Comparison of ENCODE assay signal across 8 mouse cellular contexts in the genomic region with DNA sequence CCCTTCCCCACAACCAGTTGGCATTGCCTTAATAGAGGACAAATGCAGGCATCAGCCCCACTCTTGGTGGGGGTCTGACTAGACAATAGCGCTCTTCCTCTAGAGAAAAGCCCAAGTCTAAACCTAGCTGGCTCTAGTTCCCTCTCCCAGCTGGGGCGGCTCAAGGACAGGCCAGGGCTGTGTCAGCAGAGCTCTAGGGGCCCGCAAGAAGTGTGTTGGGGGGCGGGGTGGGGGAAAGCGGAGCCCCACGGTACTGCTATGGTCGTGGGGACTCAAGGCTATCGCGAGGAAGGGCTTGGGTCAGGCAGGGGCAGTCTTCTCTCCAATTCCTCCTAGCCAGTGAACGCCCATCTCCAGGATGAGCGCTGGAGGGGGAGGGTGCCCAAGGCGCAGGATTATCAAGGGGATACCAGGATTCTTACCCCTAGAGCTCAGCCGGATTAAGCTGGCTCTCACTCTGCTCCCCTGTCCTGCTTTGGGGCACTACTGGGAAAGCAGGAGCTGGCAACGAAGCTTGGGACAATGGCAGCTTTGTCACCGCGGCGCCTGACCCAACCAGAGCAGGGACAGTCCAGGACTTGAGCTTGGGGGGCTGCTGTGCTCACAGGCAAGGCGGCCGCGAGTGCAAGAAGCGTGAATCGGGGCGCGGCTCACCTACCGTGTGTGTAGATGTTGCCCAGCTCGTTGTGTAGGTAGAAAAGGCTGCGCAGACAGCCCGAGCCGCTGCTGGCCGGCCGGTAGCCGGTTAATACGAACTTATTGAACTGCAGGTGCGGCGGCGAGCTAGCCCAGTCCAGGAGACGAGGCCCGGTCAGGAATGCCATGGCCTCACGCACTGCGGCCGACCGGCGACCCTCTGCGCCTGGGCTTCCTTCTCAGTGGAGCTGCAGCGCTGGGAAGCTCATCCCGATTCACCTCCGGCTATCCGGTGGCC. TPM values are rescaled to one million over a fixed set of nuclear protein-coding genes. Genes with fewer than 3 reads are reported as not detected.
DNase-seq lines count a peak whose midpoint lies in the region; ATAC-seq and TF ChIP-seq lines count a peak whose summit lies in the region.

No protein-coding gene starts in this region.

- no peak for DNase-seq in kidney, postnatal 14 days
- peak; percentile 60 for DNase-seq in Muller cell, postnatal 12 days (ENCODE audit: inconsistent ontology term)
- peak; percentile 42 for DNase-seq in induced T-regulatory cell, adult 2 months (ENCODE audit: low read depth)
- peak; percentile 67 for DNase-seq in lung, postnatal 0 days (ENCODE audit: low spot score)
- DNase-seq in natural killer cell, adult 2 months (ENCODE audit: low spot score in 2 of 2): no peak

- TF ChIP-seq EP300 in lung, postnatal 0 days (IDR thresholded peaks at IDR 0.05): no peak

- peaks cover 56% of the 10 kb centered on the region for H3K4me1 ChIP-seq in kidney, embryonic 15.5 days
- H3K4me1 ChIP-seq in embryonic facial prominence, embryonic 15.5 days: peaks cover 48% of the 10 kb centered on the region
- H3K4me1 ChIP-seq in lung, postnatal 0 days (ENCODE audit: insufficient read depth, low read depth, low read length): peaks cover 31% of the 10 kb centered on the region
- peaks cover 31% of the 10 kb centered on the region for H3K4me1 ChIP-seq in small intestine, adult 2 months (ENCODE audit: control insufficient read depth, insufficient read depth, insufficient read length, low read length)

- H3K9ac ChIP-seq in kidney, embryonic 15.5 days: peak overlapping the region; percentile 58
- peak overlapping the region; percentile 39 for H3K9ac ChIP-seq in embryonic facial prominence, embryonic 15.5 days
- H3K9ac ChIP-seq in lung, postnatal 0 days (replicated peaks; ENCODE audit: low read depth): peak overlapping the region; percentile 60

- H3K27me3 ChIP-seq in kidney, embryonic 15.5 days: peaks cover 56% of the 10 kb centered on the region
- H3K27me3 ChIP-seq in embryonic facial prominence, embryonic 15.5 days: peaks cover 43% of the 10 kb centered on the region
- peaks cover 28% of the 10 kb centered on the region for H3K27me3 ChIP-seq in lung, postnatal 0 days (replicated peaks; ENCODE audit: insufficient read depth, low read length)
- peaks cover under 1% of the 10 kb centered on the region; the same call in 1 of the 2 replicates for H3K27me3 ChIP-seq in small intestine, adult 2 months (ENCODE audit: control insufficient read depth, insufficient read depth, low read length)

- H3K9me3 ChIP-seq in kidney, embryonic 15.5 days (replicated peaks): no peaks in the 10 kb centered on the region
- no peaks in the 10 kb centered on the region for H3K9me3 ChIP-seq in embryonic facial prominence, embryonic 15.5 days (replicated peaks)
- no peaks in the 10 kb centered on the region for H3K9me3 ChIP-seq in lung, postnatal 0 days (ENCODE audit: low read length)

- TF ChIP-seq POLR2A in small intestine, adult 2 months (IDR thresholded peaks at IDR 0.05; ENCODE audit: low read depth, low read length): no peak

- WGBS in kidney, embryonic 15.5 days: 2% methylated on average over 48 of the region's 48 CpGs
- WGBS in embryonic facial prominence, embryonic 15.5 days: 2% methylated on average over 48 of the region's 48 CpGs
- WGBS in lung, postnatal 0 days: 4% methylated on average over 48 of the region's 48 CpGs
- 5% methylated on average over 48 of the region's 48 CpGs for WGBS in small intestine, adult 2 months

- ATAC-seq in kidney, embryonic 15.5 days (replicated peaks; ENCODE audit: low FRiP score): peak; percentile 30
- 0 out of 2 replicates have a peak, but pooled peaks have one; percentile 1 for ATAC-seq in embryonic facial prominence, embryonic 15.5 days (ENCODE audit: insufficient number of reproducible peaks, low FRiP score, low TSS enrichment, low read depth)
- peak; percentile 27 for ATAC-seq in lung, postnatal 0 days

- peak overlapping the region; percentile 97 for H3K4me2 ChIP-seq in kidney, embryonic 15.5 days
- peak overlapping the region; percentile 98 for H3K4me2 ChIP-seq in embryonic facial prominence, embryonic 15.5 days (replicated peaks)
- H3K4me2 ChIP-seq in lung, postnatal 0 days (replicated peaks; ENCODE audit: low read depth, low read length): peak overlapping the region; percentile 79

- peak overlapping the region; percentile 63 for H3K4me3 ChIP-seq in kidney, embryonic 15.5 days (replicated peaks)
- peak overlapping the region; percentile 60 for H3K4me3 ChIP-seq in embryonic facial prominence, embryonic 15.5 days (replicated peaks)
- H3K4me3 ChIP-seq in lung, postnatal 0 days (ENCODE audit: low read depth, low read length): peak overlapping the region; percentile 78
- H3K4me3 ChIP-seq in small intestine, adult 2 months (ENCODE audit: low read depth, low read length): peak overlapping the region; percentile 77

- TF ChIP-seq CTCF in lung, postnatal 0 days (IDR thresholded peaks at IDR 0.05): no peak
- no peak for TF ChIP-seq CTCF in small intestine, adult 2 months (IDR thresholded peaks at IDR 0.05; ENCODE audit: extremely low read depth, insufficient read length, insufficient replicate concordance, low read depth, low read length)

- peak overlapping the region; percentile 63 for H3K27ac ChIP-seq in kidney, embryonic 15.5 days
- 0 out of 2 replicates have a peak overlapping the region, but pooled peaks have one; percentile 55 for H3K27ac ChIP-seq in embryonic facial prominence, embryonic 15.5 days (replicated peaks)
- H3K27ac ChIP-seq in lung, postnatal 0 days (ENCODE audit: low read length): peak overlapping the region; percentile 74
- peak overlapping the region; percentile 76 for H3K27ac ChIP-seq in small intestine, adult 2 months (ENCODE audit: insufficient read depth, low read depth, low read length)

- peaks cover 28% of the 10 kb centered on the region for H3K36me3 ChIP-seq in kidney, embryonic 15.5 days
- H3K36me3 ChIP-seq in embryonic facial prominence, embryonic 15.5 days: peaks cover 9% of the 10 kb centered on the region; the same call in 1 of the 2 replicates
- 0 out of 2 replicates have a peak, but pooled peaks cover 7% of the 10 kb centered on the region for H3K36me3 ChIP-seq in lung, postnatal 0 days (ENCODE audit: insufficient read depth, low read length)
- H3K36me3 ChIP-seq in small intestine, adult 2 months (ENCODE audit: control insufficient read depth, insufficient read depth, low read length): peaks cover 20% of the 10 kb centered on the region

RNA-seq across cellular contexts. Expression of a gene that starts 1.2 kb away (rescaled TPM):
- 19.8 and 23.8 TPM in 2 replicates for polyA plus RNA-seq in kidney, embryonic 15.5 days (2015; fragmentation: Nextera tagmentation; extraction: Ambion mirVana)
- polyA plus RNA-seq in embryonic facial prominence, embryonic 15.5 days (2015; fragmentation: Nextera tagmentation; extraction: Ambion mirVana): 20.9 and 27.2 TPM in 2 replicates
- polyA plus RNA-seq in lung, postnatal 0 days (2015; fragmentation: Nextera tagmentation; extraction: Ambion mirVana): 45.2 and 47.7 TPM in 2 replicates
- polyA plus RNA-seq in small intestine, adult 2 months (2012; rRNA removed): 112 and 152 TPM in 2 replicates

RNA-seq across cellular contexts. Expression of a gene that starts 6.2 kb away (rescaled TPM):
- polyA plus RNA-seq in kidney, embryonic 15.5 days (2015; fragmentation: Nextera tagmentation; extraction: Ambion mirVana): 1.9 and 2.2 TPM in 2 replicates
- 36.8 and 38.2 TPM in 2 replicates for polyA plus RNA-seq in embryonic facial prominence, embryonic 15.5 days (2015; fragmentation: Nextera tagmentation; extraction: Ambion mirVana)
- 0.41 and 0.52 TPM in 2 replicates for polyA plus RNA-seq in lung, postnatal 0 days (2015; fragmentation: Nextera tagmentation; extraction: Ambion mirVana)
- 1.5 and 2.9 TPM in 2 replicates for polyA plus RNA-seq in small intestine, adult 2 months (2012; rRNA removed)

RNA-seq across cellular contexts. Expression of a gene that starts 13.3 kb away (rescaled TPM):
- 48.4 and 56.3 TPM in 2 replicates for polyA plus RNA-seq in kidney, embryonic 15.5 days (2015; fragmentation: Nextera tagmentation; extraction: Ambion mirVana)
- polyA plus RNA-seq in embryonic facial prominence, embryonic 15.5 days (2015; fragmentation: Nextera tagmentation; extraction: Ambion mirVana): 49.6 and 55.8 TPM in 2 replicates
- 10.4 and 11.5 TPM in 2 replicates for polyA plus RNA-seq in lung, postnatal 0 days (2015; fragmentation: Nextera tagmentation; extraction: Ambion mirVana)
- 25.0 and 42.3 TPM in 2 replicates for polyA plus RNA-seq in small intestine, adult 2 months (2012; rRNA removed)

RNA-seq across cellular contexts. Expression of a gene that starts 16.9 kb away (rescaled TPM):
- polyA plus RNA-seq in kidney, embryonic 15.5 days (2015; fragmentation: Nextera tagmentation; extraction: Ambion mirVana): 0.14 and 0.88 TPM in 2 replicates
- 1.0 and 1.1 TPM in 2 replicates for polyA plus RNA-seq in embryonic facial prominence, embryonic 15.5 days (2015; fragmentation: Nextera tagmentation; extraction: Ambion mirVana)
- 0.20 TPM in 1 of 2 replicates, not detected in the other for polyA plus RNA-seq in lung, postnatal 0 days (2015; fragmentation: Nextera tagmentation; extraction: Ambion mirVana)
- polyA plus RNA-seq in small intestine, adult 2 months (2012; rRNA removed): not detected in 2 replicates

RNA-seq across cellular contexts. Expression of a gene that starts 31.9 kb away (rescaled TPM):
- polyA plus RNA-seq in kidney, embryonic 15.5 days (2015; fragmentation: Nextera tagmentation; extraction: Ambion mirVana): 89.5 and 91.0 TPM in 2 replicates
- 71.9 and 72.1 TPM in 2 replicates for polyA plus RNA-seq in embryonic facial prominence, embryonic 15.5 days (2015; fragmentation: Nextera tagmentation; extraction: Ambion mirVana)
- polyA plus RNA-seq in lung, postnatal 0 days (2015; fragmentation: Nextera tagmentation; extraction: Ambion mirVana): 43.1 and 43.5 TPM in 2 replicates
- 16.5 and 34.1 TPM in 2 replicates for polyA plus RNA-seq in small intestine, adult 2 months (2012; rRNA removed)

Comparison
In these comparisons a context has a peak if more than half of its experiments do, and no peak if none do; other contexts are left out.
1. DNase-seq: peak in Muller cell, postnatal 12 days (single experiment), induced T-regulatory cell, adult 2 months (single experiment) and lung, postnatal 0 days (single experiment); none in kidney, postnatal 14 days (single experiment) and natural killer cell, adult 2 months (0 of 2).
2. Peak in every context shown above with its lines, with median percentiles within 50 percentile points of each other: ATAC-seq, H3K27ac ChIP-seq, H3K4me2 ChIP-seq, H3K4me3 ChIP-seq and H3K9ac ChIP-seq.